Mouse (Mus musculus): ENCODE results near the gene Pde7b. TPM values are rescaled to one million over a fixed set of nuclear protein-coding genes. Genes with fewer than 3 reads are reported as not detected.

Gene Pde7b
- polyA plus RNA-seq, 1 experiment from 2014 or later, result 4.3 TPM

GRCm38 (mm10) chr10:20556477-20556876 is 168.4 kb downstream of the Pde7b start:
- Histone ChIP-seq H3K4me1 (ENCODE audit: control insufficient read depth, insufficient read depth, low read length) (no peaks in the 10 kb centered on the region), H3K9ac (replicated peaks; ENCODE audit: low read length) (no peak overlapping the region), H3K36me3 (replicated peaks; ENCODE audit: control insufficient read depth, insufficient read depth, low read depth, low read length) (no peaks in the 10 kb centered on the region), H3K27me3 (ENCODE audit: control insufficient read depth, insufficient read depth, low read length) (no peaks in the 10 kb centered on the region), H3K4me3 (ENCODE audit: low read depth, low read length) (no peak overlapping the region), H3K4me2 (ENCODE audit: low read depth, low read length) (no peak overlapping the region), H3K9me3 (replicated peaks; ENCODE audit: control insufficient read depth, low read length) (no peaks in the 10 kb centered on the region), H3K27ac (replicated peaks; ENCODE audit: low read depth, low read length) (no peak overlapping the region; the same call in 1 of the 2 replicates)
- WGBS, result 32% methylated on average over 7 of the region's 7 CpGs
- no peak for ATAC-seq (replicated peaks; ENCODE audit: insufficient number of reproducible peaks, low FRiP score, low TSS enrichment, low read depth)
- DNase-seq (ENCODE audit: low spot score), result peak; percentile 70

GRCm38 (mm10) chr10:20551341-20551740 is 173.5 kb downstream of the Pde7b start:
- Histone ChIP-seq H3K9ac (replicated peaks; ENCODE audit: low read length) (no peak overlapping the region), H3K27ac (replicated peaks; ENCODE audit: low read depth, low read length) (no peak overlapping the region), H3K4me1 (ENCODE audit: control insufficient read depth, insufficient read depth, low read length) (peaks cover 9% of the 10 kb centered on the region), H3K36me3 (replicated peaks; ENCODE audit: control insufficient read depth, insufficient read depth, low read depth, low read length) (no peaks in the 10 kb centered on the region), H3K4me2 (ENCODE audit: low read depth, low read length) (no peak overlapping the region), H3K9me3 (replicated peaks; ENCODE audit: control insufficient read depth, low read length) (no peaks in the 10 kb centered on the region), H3K4me3 (ENCODE audit: low read depth, low read length) (no peak overlapping the region), H3K27me3 (ENCODE audit: control insufficient read depth, insufficient read depth, low read length) (no peaks in the 10 kb centered on the region)
- ATAC-seq (replicated peaks; ENCODE audit: insufficient number of reproducible peaks, low FRiP score, low TSS enrichment, low read depth) (no peak), DNase-seq (ENCODE audit: low spot score) (no peak)

GRCm38 (mm10) chr10:20550771-20551170 is 174.1 kb downstream of the Pde7b start:
- Histone ChIP-seq H3K36me3 (replicated peaks; ENCODE audit: control insufficient read depth, insufficient read depth, low read depth, low read length) (no peaks in the 10 kb centered on the region), H3K4me3 (ENCODE audit: low read depth, low read length) (no peak overlapping the region), H3K9ac (replicated peaks; ENCODE audit: low read length) (no peak overlapping the region), H3K4me2 (ENCODE audit: low read depth, low read length) (no peak overlapping the region), H3K27me3 (ENCODE audit: control insufficient read depth, insufficient read depth, low read length) (no peaks in the 10 kb centered on the region), H3K4me1 (ENCODE audit: control insufficient read depth, insufficient read depth, low read length) (peaks cover 9% of the 10 kb centered on the region), H3K9me3 (replicated peaks; ENCODE audit: control insufficient read depth, low read length) (no peaks in the 10 kb centered on the region), H3K27ac (replicated peaks; ENCODE audit: low read depth, low read length) (no peak overlapping the region)
- 63% methylated on average over 3 of the region's 3 CpGs for WGBS
- no peak for ATAC-seq (replicated peaks; ENCODE audit: insufficient number of reproducible peaks, low FRiP score, low TSS enrichment, low read depth)
- DNase-seq (ENCODE audit: low spot score), result no peak

GRCm38 (mm10) chr10:20550161-20550560 is 174.7 kb downstream of the Pde7b start:
- 59% methylated on average over 5 of the region's 5 CpGs for WGBS

GRCm38 (mm10) chr10:20548833-20549710 is 175.8 kb downstream of the Pde7b start:
- ATAC-seq (replicated peaks; ENCODE audit: insufficient number of reproducible peaks, low FRiP score, low TSS enrichment, low read depth), result peak; percentile 76; the same call in 1 of the 2 replicates
- DNase-seq (ENCODE audit: low spot score), result peak; percentile 38
- Histone ChIP-seq H3K9ac (replicated peaks; ENCODE audit: low read length) (no peak overlapping the region; the same call in 1 of the 2 replicates), H3K4me1 (ENCODE audit: control insufficient read depth, insufficient read depth, low read length) (peaks cover 9% of the 10 kb centered on the region), H3K36me3 (replicated peaks; ENCODE audit: control insufficient read depth, insufficient read depth, low read depth, low read length) (no peaks in the 10 kb centered on the region), H3K4me2 (ENCODE audit: low read depth, low read length) (peak overlapping the region; percentile 44), H3K27ac (replicated peaks; ENCODE audit: low read depth, low read length) (no peak overlapping the region), H3K9me3 (replicated peaks; ENCODE audit: control insufficient read depth, low read length) (no peaks in the 10 kb centered on the region), H3K4me3 (ENCODE audit: low read depth, low read length) (no peak overlapping the region), H3K27me3 (ENCODE audit: control insufficient read depth, insufficient read depth, low read length) (no peaks in the 10 kb centered on the region)
- 22% methylated on average over 13 of the region's 13 CpGs for whole genome bisulfite sequencing

More at GRCm38 (mm10) chr10:20550161-20550560, 174.7 kb downstream of the Pde7b start:
- Histone ChIP-seq H3K27ac (replicated peaks; ENCODE audit: low read depth, low read length) (no peak overlapping the region), H3K4me2 (ENCODE audit: low read depth, low read length) (no peak overlapping the region), H3K9ac (replicated peaks; ENCODE audit: low read length) (no peak overlapping the region), H3K4me1 (ENCODE audit: control insufficient read depth, insufficient read depth, low read length) (peaks cover 9% of the 10 kb centered on the region), H3K9me3 (replicated peaks; ENCODE audit: control insufficient read depth, low read length) (no peaks in the 10 kb centered on the region), H3K4me3 (ENCODE audit: low read depth, low read length) (no peak overlapping the region), H3K27me3 (ENCODE audit: control insufficient read depth, insufficient read depth, low read length) (no peaks in the 10 kb centered on the region), H3K36me3 (replicated peaks; ENCODE audit: control insufficient read depth, insufficient read depth, low read depth, low read length) (no peaks in the 10 kb centered on the region)
- no peak for DNase-seq (ENCODE audit: low spot score)
- no peak for ATAC-seq (replicated peaks; ENCODE audit: insufficient number of reproducible peaks, low FRiP score, low TSS enrichment, low read depth)

GRCm38 (mm10) chr10:20547951-20548551 is 176.8 kb downstream of the Pde7b start:
- DNase-seq (ENCODE audit: low spot score) (peak; percentile 72), ATAC-seq (replicated peaks; ENCODE audit: insufficient number of reproducible peaks, low FRiP score, low TSS enrichment, low read depth) (peak; percentile 57; the same call in 1 of the 2 replicates)
- Histone ChIP-seq H3K27ac (replicated peaks; ENCODE audit: low read depth, low read length) (peak overlapping the region; percentile 70), H3K4me3 (ENCODE audit: low read depth, low read length) (peak overlapping the region; percentile 29), H3K27me3 (ENCODE audit: control insufficient read depth, insufficient read depth, low read length) (no peaks in the 10 kb centered on the region), H3K4me2 (ENCODE audit: low read depth, low read length) (peak overlapping the region; percentile 44), H3K9me3 (replicated peaks; ENCODE audit: control insufficient read depth, low read length) (no peaks in the 10 kb centered on the region), H3K4me1 (ENCODE audit: control insufficient read depth, insufficient read depth, low read length) (peaks cover 9% of the 10 kb centered on the region), H3K9ac (replicated peaks; ENCODE audit: low read length) (peak overlapping the region; percentile 72), H3K36me3 (replicated peaks; ENCODE audit: control insufficient read depth, insufficient read depth, low read depth, low read length) (no peaks in the 10 kb centered on the region)
- WGBS, result 4% methylated on average over 19 of the region's 19 CpGs

GRCm38 (mm10) chr10:20543121-20543520 is 181.8 kb downstream of the Pde7b start:
- H3K9ac ChIP-seq (replicated peaks; ENCODE audit: low read length), result no peak overlapping the region
- peaks cover 6% of the 10 kb centered on the region; the same call in 1 of the 2 replicates for H3K4me1 ChIP-seq (ENCODE audit: control insufficient read depth, insufficient read depth, low read length)
- no peak overlapping the region for H3K27ac ChIP-seq (replicated peaks; ENCODE audit: low read depth, low read length)
- ATAC-seq (replicated peaks; ENCODE audit: insufficient number of reproducible peaks, low FRiP score, low TSS enrichment, low read depth), result no peak
- no peak overlapping the region for H3K4me2 ChIP-seq (ENCODE audit: low read depth, low read length)
- DNase-seq (ENCODE audit: low spot score), result no peak
- no peaks in the 10 kb centered on the region for H3K27me3 ChIP-seq (ENCODE audit: control insufficient read depth, insufficient read depth, low read length)
- 58% methylated on average over 3 of the region's 3 CpGs for WGBS
- no peaks in the 10 kb centered on the region for H3K36me3 ChIP-seq (replicated peaks; ENCODE audit: control insufficient read depth, insufficient read depth, low read depth, low read length)
- H3K4me3 ChIP-seq (ENCODE audit: low read depth, low read length), result no peak overlapping the region
- H3K9me3 ChIP-seq (replicated peaks; ENCODE audit: control insufficient read depth, low read length), result no peaks in the 10 kb centered on the region

- ATAC-seq (replicated peaks; ENCODE audit: insufficient number of reproducible peaks, low FRiP score, low TSS enrichment, low read depth) (no peak), DNase-seq (ENCODE audit: low spot score) (peak; percentile 11)
- Histone ChIP-seq H3K27ac (replicated peaks; ENCODE audit: low read depth, low read length) (no peak overlapping the region), H3K36me3 (replicated peaks; ENCODE audit: control insufficient read depth, insufficient read depth, low read depth, low read length) (no peaks in the 10 kb centered on the region), H3K27me3 (ENCODE audit: control insufficient read depth, insufficient read depth, low read length) (no peaks in the 10 kb centered on the region), H3K9ac (replicated peaks; ENCODE audit: low read length) (no peak overlapping the region), H3K9me3 (replicated peaks; ENCODE audit: control insufficient read depth, low read length) (no peaks in the 10 kb centered on the region), H3K4me2 (ENCODE audit: low read depth, low read length) (no peak overlapping the region), H3K4me1 (ENCODE audit: control insufficient read depth, insufficient read depth, low read length) (no peaks in the 10 kb centered on the region), H3K4me3 (ENCODE audit: low read depth, low read length) (no peak overlapping the region)
- WGBS, result 26% methylated on average over 5 of the region's 5 CpGs
Measured at GRCm38 (mm10) chr10:20533811-20534210, 191.1 kb downstream of the Pde7b start.
